8 mouse cellular contexts compared by ENCODE assay signal in genomic region chr2:136485815-136486619, GRCm38 (mm10). TPM values are rescaled to one million over a fixed set of nuclear protein-coding genes. Genes with fewer than 3 reads are reported as not detected.
DNase-seq lines count a peak whose midpoint lies in the region; ATAC-seq and TF ChIP-seq lines count a peak whose summit lies in the region.

No protein-coding gene starts in this region.

- no peaks in the 10 kb centered on the region for H3K36me3 ChIP-seq in ES-E14 (ENCODE audit: control insufficient read depth, insufficient read depth, low read length, poor library complexity, severe bottlenecking)
- no peaks in the 10 kb centered on the region for H3K36me3 ChIP-seq in heart, embryonic 15.5 days
- no peaks in the 10 kb centered on the region for H3K36me3 ChIP-seq in liver, embryonic 13.5 days
- H3K36me3 ChIP-seq in neural tube, embryonic 12.5 days: no peaks in the 10 kb centered on the region

- peak; percentile 75 for DNase-seq in ES-E14 (ENCODE audit: low read depth, low spot score)
- DNase-seq in brain, embryonic 18.5 days (ENCODE audit: low read depth, low spot score): peak; percentile 72
- peak; percentile 69 for DNase-seq in kidney, postnatal 14 days
- DNase-seq in liver, embryonic 13.5 days: peak; percentile 1

- TF ChIP-seq CTCF in embryonic fibroblast, embryonic 13.5 days (IDR thresholded peaks at IDR 0.05; ENCODE audit: borderline replicate concordance, insufficient read depth, low read length): no peak

- H3K4me2 ChIP-seq in heart, embryonic 15.5 days: peak overlapping the region; percentile 40; the same call in 1 of the 2 replicates
- no peak overlapping the region for H3K4me2 ChIP-seq in liver, embryonic 13.5 days
- H3K4me2 ChIP-seq in neural tube, embryonic 12.5 days (replicated peaks): no peak overlapping the region

- 0 out of 2 replicates have a peak, but pooled peaks have one; percentile 58 for ATAC-seq in heart, embryonic 15.5 days (replicated peaks; ENCODE audit: insufficient number of reproducible peaks, insufficient read depth, low FRiP score, low read depth)
- ATAC-seq in liver, embryonic 13.5 days (ENCODE audit: low read depth): peak; percentile 45; the same call in 1 of the 2 replicates
- peak; percentile 82 for ATAC-seq in neural tube, embryonic 12.5 days (ENCODE audit: low FRiP score, low read depth)
- ATAC-seq in activated CD4-positive, CD25-positive, alpha-beta regulatory T cell, adult 4 months: no peak

- H3K27ac ChIP-seq in ES-E14 (ENCODE audit: insufficient read depth, low read depth, low read length, poor library complexity, severe bottlenecking): no peak overlapping the region
- H3K27ac ChIP-seq in embryonic fibroblast, embryonic 13.5 days (ENCODE audit: insufficient read depth, low read length): peak overlapping the region; percentile 52
- no peak overlapping the region for H3K27ac ChIP-seq in heart, embryonic 15.5 days
- H3K27ac ChIP-seq in liver, embryonic 13.5 days: no peak overlapping the region
- H3K27ac ChIP-seq in neural tube, embryonic 12.5 days: no peak overlapping the region

- no peaks in the 10 kb centered on the region for H3K9me3 ChIP-seq in ES-E14 (ENCODE audit: control insufficient read depth, insufficient read depth, low read depth, low read length)
- no peaks in the 10 kb centered on the region for H3K9me3 ChIP-seq in heart, embryonic 15.5 days (replicated peaks)
- no peaks in the 10 kb centered on the region for H3K9me3 ChIP-seq in liver, embryonic 13.5 days (replicated peaks)
- no peaks in the 10 kb centered on the region for H3K9me3 ChIP-seq in neural tube, embryonic 12.5 days

- in situ Hi-C loops in ES-E14 (cut with MboI; ENCODE audit: low sequenced_read_pairs in 2 of 2, unreplicated experiment in 2 of 2): no loop called here

- H3K9ac ChIP-seq in ES-E14 (ENCODE audit: insufficient read depth, low read depth, low read length, poor library complexity, severe bottlenecking): no peak overlapping the region
- H3K9ac ChIP-seq in heart, embryonic 15.5 days: no peak overlapping the region
- no peak overlapping the region for H3K9ac ChIP-seq in liver, embryonic 13.5 days
- H3K9ac ChIP-seq in neural tube, embryonic 12.5 days: no peak overlapping the region

- H3K27me3 ChIP-seq in heart, embryonic 15.5 days: no peaks in the 10 kb centered on the region
- no peaks in the 10 kb centered on the region for H3K27me3 ChIP-seq in liver, embryonic 13.5 days
- H3K27me3 ChIP-seq in neural tube, embryonic 12.5 days (replicated peaks): no peaks in the 10 kb centered on the region

- H3K4me3 ChIP-seq in ES-E14 (ENCODE audit: insufficient read depth in 1 of 2, low read depth in 1 of 2, low read length in 2 of 2, poor library complexity in 1 of 2, severe bottlenecking in 1 of 2): no peak overlapping the region
- H3K4me3 ChIP-seq in embryonic fibroblast, embryonic 13.5 days (ENCODE audit: insufficient read depth, low read length): no peak overlapping the region
- peak overlapping the region; percentile 29 for H3K4me3 ChIP-seq in heart, embryonic 15.5 days
- H3K4me3 ChIP-seq in liver, embryonic 13.5 days (replicated peaks): no peak overlapping the region
- H3K4me3 ChIP-seq in neural tube, embryonic 12.5 days: no peak overlapping the region

- WGBS in heart, embryonic 15.5 days: 14% methylated on average over 6 of the region's 6 CpGs
- WGBS in liver, embryonic 13.5 days (ENCODE audit: insufficient replicate concordance): 13% methylated on average over 6 of the region's 6 CpGs
- 17% methylated on average over 6 of the region's 6 CpGs for WGBS in neural tube, embryonic 12.5 days

- no peaks in the 10 kb centered on the region for H3K4me1 ChIP-seq in ES-E14 (ENCODE audit: control insufficient read depth in 2 of 2, insufficient read depth in 2 of 2, low read length in 2 of 2, poor library complexity in 1 of 2)
- H3K4me1 ChIP-seq in embryonic fibroblast, embryonic 13.5 days (ENCODE audit: control insufficient read depth, insufficient read depth, low read length): no peaks in the 10 kb centered on the region; the same call in 1 of the 2 replicates
- 0 out of 2 replicates have a peak, but pooled peaks cover 2% of the 10 kb centered on the region for H3K4me1 ChIP-seq in heart, embryonic 15.5 days (replicated peaks)
- H3K4me1 ChIP-seq in liver, embryonic 13.5 days (replicated peaks): no peaks in the 10 kb centered on the region
- H3K4me1 ChIP-seq in neural tube, embryonic 12.5 days: no peaks in the 10 kb centered on the region

- no peak for TF ChIP-seq POLR2A in embryonic fibroblast, embryonic 13.5 days (IDR thresholded peaks at IDR 0.05; ENCODE audit: low read depth, low read length)

TF ChIP-seq in ES-E14, 5 proteins besides CTCF, POLR2A, EP300 and RAD21:
- no peak for TF ChIP-seq CHD2 (IDR thresholded peaks at IDR 0.05; ENCODE audit: low read depth, low read length)
- peak; percentile 78; the same call in 1 of the 2 replicates for TF ChIP-seq ZNF384 (IDR thresholded peaks at IDR 0.05; ENCODE audit: low read depth, low read length)
- 0 out of 2 replicates have a peak, but pooled peaks have one; percentile 36 for TF ChIP-seq ZC3H11A (IDR thresholded peaks at IDR 0.05; ENCODE audit: borderline replicate concordance, low read depth, low read length)

RNA-seq across cellular contexts. Expression of gene Ankef1, which starts 15.7 kb away (rescaled TPM):
- total RNA-seq in ES-E14 (2012; rRNA removed): 0.18 TPM in 1 of 2 replicates, not detected in the other
- 0.51 TPM in 1 of 2 replicates, not detected in the other for polyA plus RNA-seq in embryonic fibroblast, embryonic 13.5 days (2011; ENCODE audit: insufficient read length, low read depth, missing spikeins)
- polyA plus RNA-seq in heart, embryonic 15.5 days (2015; fragmentation: Nextera tagmentation; extraction: Ambion mirVana): 0.05 and 0.15 TPM in 2 replicates
- polyA plus RNA-seq in liver, embryonic 13.5 days (2015; fragmentation: Nextera tagmentation; extraction: Ambion mirVana): not detected in 2 replicates
- polyA plus RNA-seq in neural tube, embryonic 12.5 days (2016; fragmentation: Nextera tagmentation; extraction: Ambion mirVana): 0.44 and 0.59 TPM in 2 replicates
- polyA plus RNA-seq in activated CD4-positive, CD25-positive, alpha-beta regulatory T cell, adult 4 months (2017; shearing (Covaris generic)): not detected

Comparison
In these comparisons a context has a peak if more than half of its experiments do, and no peak if none do; other contexts are left out.
1. DNase-seq: peak in every context shown above with its lines; median percentile 75 in ES-E14; 72 in brain, embryonic 18.5 days; 69 in kidney, postnatal 14 days; 1 in liver, embryonic 13.5 days.